Comparison of ENCODE assay signal across 11 mouse cellular contexts in the genomic region with DNA sequence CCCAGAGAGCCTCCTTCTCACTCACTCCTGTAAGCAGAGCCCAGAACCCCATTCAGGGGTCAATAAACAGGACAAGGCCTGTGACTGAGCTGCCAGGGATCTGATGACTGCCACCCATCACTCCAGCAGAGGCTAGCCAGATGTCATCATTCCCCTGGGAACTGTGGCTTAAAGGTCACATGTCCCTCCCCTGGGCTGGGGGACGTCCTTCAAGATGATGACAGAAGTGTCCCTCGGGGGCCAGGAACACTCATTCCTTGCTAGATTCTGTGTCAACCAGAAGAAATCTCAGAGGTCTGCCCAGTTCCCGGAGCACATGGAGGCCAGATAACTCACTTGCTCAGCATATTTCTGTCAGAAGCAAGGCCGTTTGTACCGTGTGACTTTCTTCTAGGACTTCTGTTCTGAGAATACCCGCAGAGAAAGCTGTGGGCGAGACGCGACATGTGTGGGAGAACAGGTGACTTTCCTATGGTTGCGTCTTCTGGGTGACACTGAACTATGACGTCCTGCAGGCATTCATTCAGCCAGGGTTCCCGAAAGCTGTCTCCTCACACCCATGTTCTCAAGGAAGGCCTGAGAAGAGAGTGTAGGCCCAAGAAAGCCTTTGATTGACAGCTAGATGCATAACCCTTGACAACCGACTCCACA. TPM values are rescaled to one million over a fixed set of nuclear protein-coding genes. Genes with fewer than 3 reads are reported as not detected.
DNase-seq lines count a peak whose midpoint lies in the region; ATAC-seq lines count a peak whose summit lies in the region.
"Had no signal": no experiment of that assay in that cellular context is flagged by ENCODE, and none has a peak within 500 bp of the region (broad histone marks: within the 10 kb centered on the region; RNA-seq: fewer than 3 reads in every experiment).

No protein-coding gene starts in this region.

- peaks cover 13% of the 10 kb centered on the region for H3K36me3 ChIP-seq in liver, embryonic 12.5 days

- DNase-seq in retina, postnatal 1 day, result peak; percentile 61
- DNase-seq in retina, embryonic 14.5 days (ENCODE audit: low spot score), result no peak
- DNase-seq in kidney, postnatal 25 days, result peak; percentile 60 to 72
- DNase-seq in spleen, adult 12 weeks (ENCODE audit: low spot score), result no peak
- DNase-seq in spleen, postnatal 4 days (ENCODE audit: low spot score in 2 of 2), result no peak
- DNase-seq: midbrain, embryonic 14.5 days had no signal

- no peak overlapping the region for H3K9ac ChIP-seq in liver, embryonic 12.5 days
- H3K9ac ChIP-seq: forebrain, embryonic 13.5 days; limb, embryonic 13.5 days had no signal

- H3K27me3 ChIP-seq in liver, embryonic 12.5 days (replicated peaks), result no peaks in the 10 kb centered on the region
- H3K27me3 ChIP-seq: forebrain, embryonic 13.5 days; limb, embryonic 13.5 days had no signal

- 69% methylated on average over 13 of the region's 13 CpGs for WGBS in liver, embryonic 12.5 days (ENCODE audit: insufficient replicate concordance)

- peaks cover 9% of the 10 kb centered on the region; the same call in 1 of the 2 replicates for H3K9me3 ChIP-seq in liver, embryonic 12.5 days (replicated peaks)
- H3K9me3 ChIP-seq: forebrain, embryonic 13.5 days had no signal

- no peak for ATAC-seq in granulocyte monocyte progenitor cell, adult 5-6 weeks (replicated peaks; ENCODE audit: poor library complexity, severe bottlenecking)
- ATAC-seq in liver, embryonic 12.5 days, result no peak
- ATAC-seq: forebrain, embryonic 13.5 days had no signal

- no peak overlapping the region for H3K4me2 ChIP-seq in liver, embryonic 12.5 days
- H3K4me2 ChIP-seq: forebrain, embryonic 13.5 days; limb, embryonic 13.5 days had no signal

- H3K4me3 ChIP-seq in brown adipose tissue, adult 24 weeks (ENCODE audit: insufficient read depth, low read depth, low read length), result no peak overlapping the region
- no peak overlapping the region for H3K4me3 ChIP-seq in liver, embryonic 12.5 days
- H3K4me3 ChIP-seq: forebrain, embryonic 13.5 days; limb, embryonic 13.5 days had no signal

- H3K27ac ChIP-seq in brown adipose tissue, adult 24 weeks (replicated peaks; ENCODE audit: low read depth, low read length), result peak overlapping the region; percentile 81
- no peak overlapping the region for H3K27ac ChIP-seq in liver, embryonic 12.5 days
- H3K27ac ChIP-seq: forebrain, embryonic 13.5 days; limb, embryonic 13.5 days had no signal

- H3K4me1 ChIP-seq in brown adipose tissue, adult 24 weeks (ENCODE audit: control insufficient read depth, insufficient read depth, insufficient read length, low read length), result peaks cover 47% of the 10 kb centered on the region
- peaks cover 67% of the 10 kb centered on the region for H3K4me1 ChIP-seq in liver, embryonic 12.5 days

RNA-seq across cellular contexts. Expression of a gene that starts 46.1 kb away (rescaled TPM):
- polyA plus RNA-seq in brown adipose tissue, adult 24 weeks (2012; ENCODE audit: insufficient read depth, insufficient read length, missing spikeins), result 6.3 and 10.3 TPM in 2 replicates
- total RNA-seq in granulocyte monocyte progenitor cell, adult 5-6 weeks (2014; fragmentation: Nextera tagmentation), result 12.6 and 21.3 TPM in 2 replicates
- total RNA-seq in granulocyte monocyte progenitor cell, adult 5-6 weeks (2017), result 11.6 and 24.7 TPM in 2 replicates
- 5.8 and 7.2 TPM in 2 replicates for polyA plus RNA-seq in liver, embryonic 12.5 days (2016; fragmentation: Nextera tagmentation; extraction: Ambion mirVana)

Comparison
In these comparisons a context has a peak if more than half of its experiments do, and no peak if none do; other contexts are left out.
1. DNase-seq: peak in retina, postnatal 1 day (single experiment) and kidney, postnatal 25 days (2 of 2); none in retina, embryonic 14.5 days (single experiment), spleen, adult 12 weeks (single experiment) and spleen, postnatal 4 days (0 of 2).